Mouse (Mus musculus) cerebellum, adult 2 months (tissue): ENCODE results near the gene Ager.

Source experiments
- CTCF ChIP-seq: fragments of 200-500 bp; IDR thresholded peaks from 2 replicates; pipeline ENCODE4 v1.5.1; 2011; ENCODE audit warnings: low read depth, mild to moderate bottlenecking, control low read depth, low read length, moderate library complexity, borderline replicate concordance; ENCODE audit not compliant: insufficient read depth
- POLR2A ChIP-seq: fragments of 200-500 bp; IDR thresholded peaks from 2 replicates; pipeline ENCODE4 v1.6.1; 2011; ENCODE audit warnings: low read length, control low read depth, borderline replicate concordance; ENCODE audit not compliant: insufficient read depth

DNA sequence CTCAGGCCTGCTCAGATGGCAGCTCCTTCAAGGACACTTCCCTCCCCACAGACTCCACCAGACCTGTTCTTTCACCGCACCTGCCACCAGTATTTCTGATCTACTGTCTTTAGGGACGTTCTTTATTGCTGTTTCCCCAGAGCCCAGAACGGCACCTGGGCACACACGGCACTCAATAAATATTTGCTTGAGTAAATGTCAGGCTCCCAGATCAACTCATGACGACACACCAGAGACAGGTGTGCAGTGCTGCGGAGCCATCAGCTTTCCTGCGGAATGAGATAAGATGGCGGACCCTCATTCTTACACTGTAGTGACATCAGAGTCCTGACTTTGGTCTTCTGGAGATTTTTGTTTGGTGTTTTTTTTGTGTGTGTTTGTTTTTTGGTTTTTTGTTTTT lies 23.3 kb downstream of the Ager start:
- TF ChIP-seq CTCF, result no peak
- no peak for TF ChIP-seq POLR2A
